Mouse (Mus musculus) CH12.LX (cell line): ENCODE data around the gene Olfr307. TPM values are rescaled to one million over a fixed set of nuclear protein-coding genes. Genes with fewer than 3 reads are reported as not detected.

ENCODE experiments used
- DNase-seq: peaks from one replicate; pipeline ENCODE4 v3.0.0-alpha.2; 2013; ENCODE audit errors: extremely low read depth
- H3K27ac ChIP-seq: 2 replicates; pipeline ENCODE4 v1.5.1; 2012; ENCODE audit warnings: low read depth, mild to moderate bottlenecking, control low read depth, moderate library complexity; ENCODE audit not compliant: insufficient read depth
- H3K27me3 ChIP-seq: replicated peaks from 2 replicates; pipeline ENCODE3; 2012; ENCODE audit warnings: inconsistent platforms
- H3K36me3 ChIP-seq, 2 experiments: replicated peaks in 1 of 2; 2 replicates each; pipeline versions ENCODE3 to v1.6.1; 2012; ENCODE audit warnings: inconsistent platforms in 1 of 2, low read length in 1 of 2, mild to moderate bottlenecking in 1 of 2, mixed read lengths in 1 of 2, moderate library complexity in 1 of 2; ENCODE audit not compliant: control insufficient read depth in 1 of 2, insufficient read depth in 1 of 2
- H3K4me1 ChIP-seq, 2 experiments: 2 replicates each; pipeline ENCODE4 v1.6.1; 2012; ENCODE audit warnings: inconsistent platforms in 1 of 2, moderate library complexity in 1 of 2; ENCODE audit not compliant: insufficient read depth in 2 of 2, control insufficient read depth in 1 of 2
- H3K4me2 ChIP-seq: 2 replicates; pipeline ENCODE4 v1.6.1; 2012; ENCODE audit warnings: low read depth, mild to moderate bottlenecking, control low read depth; ENCODE audit not compliant: poor library complexity, insufficient read depth, severe bottlenecking
- H3K4me3 ChIP-seq, 3 experiments: fragments of 150-350 bp in 1 of 3; sonication (generic) in 1 of 3; replicated peaks in 1 of 3; 2 replicates each; pipeline versions ENCODE3 to v1.5.1; 2011 to 2012; ENCODE audit warnings: low read depth in 2 of 3, low read length in 2 of 3, mild to moderate bottlenecking in 2 of 3, moderate library complexity in 2 of 3, control low read depth in 1 of 3, improper control_type of control experiment in 1 of 3, inconsistent platforms in 1 of 3, mixed read lengths in 1 of 3; ENCODE audit not compliant: poor library complexity in 1 of 3
- H3K79me2 ChIP-seq: replicated peaks from 2 replicates; pipeline ENCODE4 v1.6.1; 2012; ENCODE audit warnings: mild to moderate bottlenecking, moderate library complexity; ENCODE audit not compliant: control insufficient read depth, poor library complexity, insufficient read depth, severe bottlenecking; ENCODE audit errors: extremely low read depth
- H3K9ac ChIP-seq: 2 replicates; pipeline ENCODE4 v1.6.1; 2012; ENCODE audit warnings: low read depth, mild to moderate bottlenecking, control low read depth, moderate library complexity; ENCODE audit not compliant: insufficient read depth
- H3K9me3 ChIP-seq: replicated peaks from 2 replicates; pipeline ENCODE3; 2012; ENCODE audit warnings: low read length, inconsistent platforms, mixed read lengths
- BHLHE40 ChIP-seq: IDR thresholded peaks from 2 replicates; pipeline ENCODE4 v1.6.1; 2011; ENCODE audit warnings: mild to moderate bottlenecking, low read depth, low read length, improper control_type of control experiment
- CHD1 ChIP-seq: IDR thresholded peaks from 2 replicates; pipeline ENCODE4 v1.6.1; 2012; ENCODE audit warnings: low read depth, low read length, improper control_type of control experiment, inconsistent platforms
- CHD2 ChIP-seq: IDR thresholded peaks from 2 replicates; pipeline ENCODE4 v1.6.1; 2011; ENCODE audit warnings: low read length, improper control_type of control experiment
- CTCF ChIP-seq, 2 experiments: IDR thresholded peaks in 1 of 2; conservative IDR thresholded peaks in 1 of 2; 2 replicates each; pipeline ENCODE4 v1.5.1; 2011 to 2012; ENCODE audit warnings: low read depth in 2 of 2, low read length in 2 of 2, improper control_type of control experiment in 1 of 2, inconsistent platforms in 1 of 2, mild to moderate bottlenecking in 1 of 2, moderate library complexity in 1 of 2
- E2F4 ChIP-seq: IDR thresholded peaks from 2 replicates; pipeline ENCODE4 v1.6.1; 2011; ENCODE audit warnings: low read depth, low read length, improper control_type of control experiment; ENCODE audit not compliant: insufficient replicate concordance
- ELF1 ChIP-seq: IDR thresholded peaks from 2 replicates; pipeline ENCODE4 v1.6.1; 2014; ENCODE audit warnings: low read depth, mild to moderate bottlenecking, inconsistent platforms, low read length, improper control_type of control experiment
- ETS1 ChIP-seq: conservative IDR thresholded peaks from 2 replicates; pipeline ENCODE4 v1.6.1; 2012; ENCODE audit warnings: low read depth, mild to moderate bottlenecking, inconsistent platforms, low read length, improper control_type of control experiment, moderate library complexity
- HCFC1 ChIP-seq: IDR thresholded peaks from 2 replicates; pipeline ENCODE4 v1.6.1; 2012; ENCODE audit warnings: low read depth, mild to moderate bottlenecking, inconsistent platforms, low read length, improper control_type of control experiment
- IRF4 ChIP-seq: IDR thresholded peaks from 2 replicates; pipeline ENCODE4 v1.6.1; 2014; ENCODE audit warnings: low read depth, mild to moderate bottlenecking, inconsistent platforms, low read length, improper control_type of control experiment
- MAFK ChIP-seq: IDR thresholded peaks from 2 replicates; pipeline ENCODE4 v1.6.1; 2011; ENCODE audit warnings: low read length, improper control_type of control experiment; ENCODE audit not compliant: insufficient replicate concordance
- MAX ChIP-seq: IDR thresholded peaks from 2 replicates; pipeline ENCODE4 v1.6.1; 2011; ENCODE audit warnings: low read length, improper control_type of control experiment
- MAZ ChIP-seq: IDR thresholded peaks from 2 replicates; pipeline ENCODE4 v1.6.1; 2012; ENCODE audit warnings: low read depth, mild to moderate bottlenecking, inconsistent platforms, low read length, improper control_type of control experiment, moderate library complexity
- MEF2A ChIP-seq: IDR thresholded peaks from 2 replicates; pipeline ENCODE4 v1.6.1; 2014; ENCODE audit warnings: low read depth, mild to moderate bottlenecking, inconsistent platforms, low read length, improper control_type of control experiment, borderline replicate concordance
- MXI1 ChIP-seq: IDR thresholded peaks from 2 replicates; pipeline ENCODE4 v1.6.1; 2011; ENCODE audit warnings: mild to moderate bottlenecking, low read depth, low read length, improper control_type of control experiment
- NELFE ChIP-seq: IDR thresholded peaks from 2 replicates; pipeline ENCODE4 v1.6.1; 2011; ENCODE audit warnings: low read depth, low read length, improper control_type of control experiment
- PAX5 ChIP-seq: IDR thresholded peaks from 2 replicates; pipeline ENCODE4 v1.6.1; 2012; ENCODE audit warnings: low read length, inconsistent platforms, mixed read lengths
- RAD21 ChIP-seq: IDR thresholded peaks from 2 replicates; pipeline ENCODE4 v1.6.1; 2011; ENCODE audit warnings: low read depth, mild to moderate bottlenecking, low read length, improper control_type of control experiment, moderate library complexity
- RCOR1 ChIP-seq: conservative IDR thresholded peaks from 2 replicates; pipeline ENCODE4 v1.6.1; 2012; ENCODE audit warnings: low read depth, mild to moderate bottlenecking, inconsistent platforms, low read length, improper control_type of control experiment
- TBP ChIP-seq: conservative IDR thresholded peaks from 2 replicates; pipeline ENCODE4 v1.6.1; 2011; ENCODE audit warnings: low read depth, low read length, improper control_type of control experiment
- TCF12 ChIP-seq: IDR thresholded peaks from 2 replicates; pipeline ENCODE4 v1.6.1; 2014; ENCODE audit warnings: low read depth, mild to moderate bottlenecking, inconsistent platforms, low read length, improper control_type of control experiment
- UBTF ChIP-seq: IDR thresholded peaks from 2 replicates; pipeline ENCODE4 v1.6.1; 2012; ENCODE audit warnings: low read depth, mild to moderate bottlenecking, inconsistent platforms, low read length, improper control_type of control experiment, moderate library complexity
- ZKSCAN1 ChIP-seq: IDR thresholded peaks from 2 replicates; pipeline ENCODE4 v1.6.1; 2012; ENCODE audit warnings: low read depth, inconsistent platforms, low read length, improper control_type of control experiment, borderline replicate concordance
- ZMIZ1 ChIP-seq: IDR thresholded peaks from 2 replicates; pipeline ENCODE4 v1.6.1; 2012; ENCODE audit warnings: low read depth, mild to moderate bottlenecking, inconsistent platforms, low read length, improper control_type of control experiment
- ZNF384 ChIP-seq: IDR thresholded peaks from 2 replicates; pipeline ENCODE4 v1.6.1; 2012; ENCODE audit warnings: low read depth, low read length, improper control_type of control experiment, inconsistent platforms
- dilution Hi-C: fragments of 300-500 bp; cut with MboI; formaldehyde crosslinking; loops from 2 replicates; pipeline ENCODE4 v1.14.3; 2020; ENCODE audit warnings: low sequenced_read_pairs; ENCODE audit not compliant: extremely low pct_unique_long_range_greater_than_20kb, extremely low pct_ligation_motif_present
- in situ Hi-C: fragments of 300-500 bp; cut with MboI; formaldehyde crosslinking; loops from 3 replicates; pipeline ENCODE4 v1.14.3; 2019; ENCODE audit warnings: low sequenced_read_pairs, low pct_ligation_motif_present, low pct_unique_long_range_greater_than_20kb, mixed read lengths
- polyA plus RNA-seq: library from polyadenylated mRNA; unstranded; fragments of >175 nt; gene quantifications from 2 replicates; pipeline ENCODE4 v1.2.1, GENCODE M21; 2012; ENCODE audit warnings: low read depth; ENCODE audit not compliant: insufficient read length
- total RNA-seq, 2 experiments: library from RNA; depleted of rRNA; stranded (reverse); fragments of 300-350 nt in 1 of 2; fragments of >200 nt in 1 of 2; gene quantifications; 2 replicates each; pipeline ENCODE4 v1.2.3; 2012 to 2014

The Olfr307 gene
- total and polyA plus RNA-seq, 3 experiments, result not detected

DNA sequence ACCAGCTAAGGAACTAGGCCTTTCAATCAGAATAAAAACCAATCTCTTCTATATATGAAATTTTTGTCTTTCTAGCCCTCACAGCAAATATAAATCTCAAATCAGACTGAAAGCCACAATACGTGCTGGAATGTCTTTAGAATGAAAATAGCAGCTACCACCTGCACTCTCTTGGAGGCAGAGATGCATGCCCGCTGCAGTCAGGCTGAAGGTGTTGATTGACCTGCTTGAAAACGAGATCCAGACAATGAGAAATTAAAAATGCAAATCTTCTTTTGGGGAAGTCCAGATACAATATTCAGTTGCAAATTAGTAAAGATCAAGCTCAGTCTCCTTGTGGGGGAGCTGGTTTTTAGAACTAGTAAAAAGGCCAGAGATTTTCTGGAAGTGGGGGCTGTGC lies 6.9 kb upstream of the Olfr307 start:
- H3K9me3 ChIP-seq, result peaks cover 17% of the 10 kb centered on the region
- no peaks in the 10 kb centered on the region for H3K27me3 ChIP-seq
- H3K9ac ChIP-seq, result no peak overlapping the region
- TF ChIP-seq HCFC1 (no peak), ZMIZ1 (no peak), ETS1 (no peak), UBTF (no peak), BHLHE40 (no peak), TCF12 (no peak), MEF2A (no peak), CTCF (conservative IDR thresholded peaks at IDR 0.05 in 1 of 2, IDR thresholded peaks at IDR 0.05 in 1 of 2; ENCODE audit: low read depth in 2 of 2, low read length in 2 of 2) (no peak), MXI1 (no peak), MAFK (no peak), RAD21 (no peak), RCOR1 (no peak), ZKSCAN1 (no peak), IRF4 (no peak)
- no peak for DNase-seq
- no peak overlapping the region for H3K4me2 ChIP-seq
- in situ Hi-C loops (no loop called here), dilution Hi-C loops (no loop called here)
- H3K27ac ChIP-seq, result no peak overlapping the region
- H3K36me3 ChIP-seq, result no peaks in the 10 kb centered on the region
- H3K4me1 ChIP-seq, result no peaks in the 10 kb centered on the region
- no peaks in the 10 kb centered on the region for H3K79me2 ChIP-seq
- no peak overlapping the region for H3K4me3 ChIP-seq

GRCm38 (mm10) chr7:86342881-86343565 lies 5.6 kb upstream of the Olfr307 start:
- no peaks in the 10 kb centered on the region for H3K4me1 ChIP-seq
- no peaks in the 10 kb centered on the region for H3K27me3 ChIP-seq
- peaks cover 11% of the 10 kb centered on the region for H3K9me3 ChIP-seq
- no peak for DNase-seq
- dilution Hi-C loops, result no loop called here
- no peak overlapping the region for H3K4me2 ChIP-seq
- H3K79me2 ChIP-seq, result no peaks in the 10 kb centered on the region
- H3K36me3 ChIP-seq, result no peaks in the 10 kb centered on the region
- TF ChIP-seq ZMIZ1 (no peak), IRF4 (no peak), E2F4 (no peak), RCOR1 (no peak), CHD2 (no peak), ZNF384 (no peak), NELFE (no peak), ETS1 (no peak), MEF2A (no peak), MAZ (no peak), MAFK (no peak), ELF1 (no peak), PAX5 (no peak), MAX (no peak), TBP (no peak), CTCF (conservative IDR thresholded peaks at IDR 0.05 in 1 of 2, IDR thresholded peaks at IDR 0.05 in 1 of 2; ENCODE audit: low read depth in 2 of 2, low read length in 2 of 2) (no peak), CHD1 (no peak)
- TF ChIP-seq, all 38 proteins: peak for 0
- H3K4me3 ChIP-seq, result no peak overlapping the region
- in situ Hi-C loops, result no loop called here
- H3K9ac ChIP-seq, result no peak overlapping the region
- H3K27ac ChIP-seq, result no peak overlapping the region
